Mouse (Mus musculus): ENCODE measurements around the gene Tmem125. TPM values are rescaled to one million over a fixed set of nuclear protein-coding genes. Genes with fewer than 3 reads are reported as not detected.
A peak's percentile ranks its signal among the peaks of the same experiment; 100 is the strongest.

The Tmem125 gene
- total RNA-seq (2021): 0.45 and 1.4 TPM in 2 replicates
- long read RNA-seq, experiment 1: 0 reads
- long read RNA-seq, experiment 2, partial matches to known transcripts: 0 of 1 reads
- long read RNA-seq, experiment 2, other reads (novel, unspliced or antisense): 1 of 1 reads

GRCm38 (mm10) chr4:118543592-118544260 lies at the start of gene Tmem125:
Gene Tmem125, minus strand, starts transcription at chr4:118544044.
- DNase-seq: peak; percentile 71

GRCm38 (mm10) chr4:118589733-118590130 lies 45.9 kb upstream of the Tmem125 start:
- DNase-seq: no peak

GRCm38 (mm10) chr4:118589053-118589732 lies 45.3 kb upstream of the Tmem125 start:
- DNase-seq: no peak

GRCm38 (mm10) chr4:118582629-118583028 lies 38.8 kb upstream of the Tmem125 start:
- no peak for DNase-seq

- no peak for DNase-seq
Measured at GRCm38 (mm10) chr4:118581508-118581907, 37.7 kb upstream of the Tmem125 start.

GRCm38 (mm10) chr4:118579313-118579712 lies 35.5 kb upstream of the Tmem125 start:
- DNase-seq: peak; percentile 53

GRCm38 (mm10) chr4:118576097-118576496 lies 32.3 kb upstream of the Tmem125 start:
- DNase-seq: peak; percentile 89

- no peak for DNase-seq
Measured at GRCm38 (mm10) chr4:118571441-118571840, 27.6 kb upstream of the Tmem125 start.

GRCm38 (mm10) chr4:118569320-118569719 lies 25.5 kb upstream of the Tmem125 start:
- no peak for DNase-seq

GRCm38 (mm10) chr4:118568709-118569108 lies 24.9 kb upstream of the Tmem125 start:
- no peak for DNase-seq

- DNase-seq: peak; percentile 71
Measured at GRCm38 (mm10) chr4:118566161-118566676, 22.4 kb upstream of the Tmem125 start.

GRCm38 (mm10) chr4:118564926-118565279 lies 21.1 kb upstream of the Tmem125 start:
- DNase-seq: no peak

GRCm38 (mm10) chr4:118564062-118564925 lies 20.4 kb upstream of the Tmem125 start:
- DNase-seq: peak; percentile 21

- no peak for DNase-seq
Measured at GRCm38 (mm10) chr4:118553039-118553649, 9.3 kb upstream of the Tmem125 start.

- peak; percentile 34 for DNase-seq
Measured at GRCm38 (mm10) chr4:118548130-118548480, 4.3 kb upstream of the Tmem125 start.

- peak; percentile 52 for DNase-seq
Measured at GRCm38 (mm10) chr4:118547424-118548129, 3.7 kb upstream of the Tmem125 start.

- no peak for DNase-seq
Measured at GRCm38 (mm10) chr4:118544441-118545127, 740 bp upstream of the Tmem125 start.

- DNase-seq: no peak
Measured at GRCm38 (mm10) chr4:118543158-118543530, 700 bp downstream of the Tmem125 start.

GRCm38 (mm10) chr4:118542510-118543157 lies 1.2 kb downstream of the Tmem125 start:
- no peak for DNase-seq

GRCm38 (mm10) chr4:118539904-118540303 lies 3.9 kb downstream of the Tmem125 start:
- DNase-seq: no peak
